Mouse (Mus musculus): ENCODE measurements around the gene Sobp.

DNA sequence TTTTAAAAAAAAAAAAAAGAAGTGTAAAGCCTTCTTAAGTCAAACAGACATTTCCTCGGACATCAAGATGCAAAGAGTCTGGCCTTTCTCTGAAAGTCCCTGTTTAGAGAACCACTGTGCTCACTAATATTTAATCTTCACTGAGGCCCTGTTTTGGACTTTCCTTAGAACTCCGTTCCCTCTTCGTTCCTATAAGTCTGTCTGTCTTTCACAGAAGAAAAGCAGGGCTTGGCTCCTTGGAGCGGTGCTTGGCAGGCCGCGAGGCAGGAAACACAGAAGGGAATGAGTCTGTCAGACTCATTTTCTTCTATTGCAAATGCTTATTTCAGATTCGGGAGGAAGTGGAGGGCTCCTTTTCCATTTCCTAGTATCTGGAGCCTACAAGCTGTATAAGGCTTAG is 5.5 kb downstream of the Sobp start:
- TF ChIP-seq CTCF (IDR thresholded peaks at IDR 0.05; ENCODE audit: low read depth) (no peak), EP300 (IDR thresholded peaks at IDR 0.05; ENCODE audit: low read depth) (no peak)
